Mouse (Mus musculus) CH12F3 (cell line): ENCODE data around the gene Acox2.

ENCODE experiments used
- in situ Hi-C: fragments of 300-500 bp; cut with MboI; formaldehyde crosslinking; loops from 2 replicates; pipeline ENCODE4 v1.14.3; 2020; ENCODE audit warnings: low sequenced_read_pairs

Acox2 gene

DNA sequence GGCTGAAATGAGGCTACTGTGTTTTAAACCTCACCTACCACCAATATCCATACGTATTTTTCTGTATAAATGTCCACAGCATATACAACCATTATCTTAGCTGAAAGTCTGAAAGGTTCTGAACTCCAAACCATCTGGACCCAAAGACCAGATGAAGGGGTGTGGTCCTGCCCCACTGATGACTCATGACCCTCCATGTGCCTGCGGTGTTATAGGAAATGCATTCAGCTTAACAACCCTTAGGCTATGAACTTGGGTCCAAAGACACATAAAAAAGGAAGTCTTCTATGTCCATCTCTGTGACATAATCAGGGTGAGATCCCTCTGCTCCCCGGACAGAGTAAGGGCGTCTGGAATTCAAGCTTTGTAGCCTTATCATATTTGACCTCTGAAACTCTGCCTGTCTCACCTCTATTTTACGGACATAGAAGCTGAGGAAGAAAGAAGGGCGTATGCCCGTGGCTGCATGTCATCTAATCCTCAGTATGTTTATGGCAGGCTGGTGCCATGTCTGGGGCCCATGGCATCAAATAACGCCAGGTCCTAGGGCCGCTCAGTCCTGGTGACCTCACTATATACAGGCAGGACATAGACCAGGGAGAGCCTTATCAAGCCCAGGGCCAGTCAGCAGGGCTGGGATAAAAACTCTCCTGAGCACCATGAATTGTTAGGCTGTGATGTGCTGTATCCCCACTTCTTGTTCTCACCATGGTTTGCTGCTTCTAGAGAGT, 8.8 kb downstream of the Acox2 start:
- in situ Hi-C loops: no loop called here

DNA sequence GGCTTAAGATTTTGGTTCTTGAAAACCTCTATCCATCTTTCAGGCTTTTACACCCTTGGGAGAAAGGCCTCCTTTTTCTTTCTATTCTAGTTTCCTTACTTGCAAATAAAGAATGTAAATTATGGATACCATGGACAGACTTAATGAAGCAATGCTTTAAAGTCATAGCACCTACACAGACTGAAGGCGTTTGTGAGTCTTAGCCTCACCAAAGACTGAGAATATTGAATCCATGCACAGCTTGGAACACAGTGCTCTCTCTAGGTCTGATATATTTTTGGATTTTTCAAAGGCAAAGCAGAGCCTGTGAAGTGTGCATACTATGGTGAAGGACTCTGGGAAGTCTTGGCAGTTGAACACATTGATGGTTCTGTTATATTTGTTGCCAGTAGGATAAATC, 9.9 kb downstream of the Acox2 start:
- in situ Hi-C loops: no loop called here

DNA sequence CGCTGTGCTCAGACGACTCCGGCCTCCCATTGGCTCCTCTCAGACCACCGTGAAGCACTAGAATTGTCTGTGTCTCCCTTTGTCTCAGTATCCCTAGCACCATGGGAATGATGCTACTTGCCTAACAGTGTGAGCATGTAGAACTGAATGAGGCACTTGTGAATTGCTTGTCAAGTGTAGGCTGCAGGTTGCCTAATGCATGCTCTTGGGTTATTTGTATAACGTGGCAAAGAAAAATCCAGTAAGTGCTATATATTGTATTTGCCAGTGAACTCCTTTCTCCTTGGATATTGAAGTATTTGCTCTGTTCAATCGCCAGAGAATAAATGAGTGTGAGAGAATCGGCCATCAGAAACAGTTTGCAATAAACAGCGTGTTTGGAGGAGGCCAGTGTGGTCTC, 12.3 kb downstream of the Acox2 start:
- in situ Hi-C loops: no loop called here

DNA sequence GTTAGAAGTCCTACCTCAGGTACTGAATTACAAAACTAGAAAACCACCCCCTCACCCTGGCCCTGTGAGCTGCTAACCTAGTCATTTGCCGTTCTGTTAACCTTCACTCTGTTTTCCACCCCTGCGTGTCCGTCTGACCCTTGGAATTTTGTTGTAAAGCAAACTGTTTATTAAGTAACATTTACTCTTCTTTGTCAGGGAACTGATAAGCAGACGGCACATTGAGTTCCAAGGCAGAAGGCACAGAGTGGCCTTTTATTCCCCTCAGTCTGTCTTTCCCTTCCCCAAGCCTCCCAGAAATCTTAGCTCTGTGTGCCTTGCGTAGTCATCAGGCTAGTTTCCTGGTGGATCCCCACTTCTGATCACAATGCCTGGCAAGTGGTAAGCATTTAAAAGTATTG, 14.9 kb downstream of the Acox2 start:
- in situ Hi-C loops: no loop called here

DNA sequence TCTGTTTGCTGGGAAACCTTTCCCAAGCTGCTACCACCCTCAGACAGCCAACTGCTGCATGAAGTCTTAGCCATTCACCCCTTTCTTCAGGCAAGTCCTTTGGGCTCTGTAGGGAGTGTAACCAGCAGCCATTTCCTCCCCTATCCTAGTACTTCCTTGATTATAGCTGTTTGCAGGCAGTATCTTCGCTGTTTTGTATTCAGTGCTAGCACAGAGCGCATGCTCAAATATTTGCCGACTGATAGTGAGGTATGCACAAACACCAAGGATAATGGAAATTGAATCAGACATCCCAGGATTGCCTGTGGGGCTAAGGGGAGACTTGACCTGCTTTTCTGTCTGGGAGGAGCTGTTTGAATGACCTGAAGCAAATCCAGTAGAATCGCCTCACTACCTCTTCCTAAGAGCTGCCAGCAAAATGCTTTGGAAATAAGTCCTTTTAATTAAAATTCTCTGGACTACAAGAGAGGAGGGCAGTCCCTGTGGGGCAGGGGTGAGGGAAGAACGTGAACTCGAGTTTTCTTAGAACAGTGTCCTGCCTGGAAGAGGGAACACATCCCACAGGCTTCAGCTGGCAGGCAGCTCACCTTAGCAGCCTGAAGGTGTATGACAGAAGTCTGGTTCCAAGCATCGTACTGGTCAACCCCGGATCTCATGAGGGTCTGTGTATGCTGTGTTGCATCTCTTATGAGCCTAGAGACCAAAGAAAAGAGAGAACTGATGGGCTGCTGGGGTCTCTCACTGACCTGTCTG, 15.8 kb downstream of the Acox2 start:
- in situ Hi-C loops: no loop called here

DNA sequence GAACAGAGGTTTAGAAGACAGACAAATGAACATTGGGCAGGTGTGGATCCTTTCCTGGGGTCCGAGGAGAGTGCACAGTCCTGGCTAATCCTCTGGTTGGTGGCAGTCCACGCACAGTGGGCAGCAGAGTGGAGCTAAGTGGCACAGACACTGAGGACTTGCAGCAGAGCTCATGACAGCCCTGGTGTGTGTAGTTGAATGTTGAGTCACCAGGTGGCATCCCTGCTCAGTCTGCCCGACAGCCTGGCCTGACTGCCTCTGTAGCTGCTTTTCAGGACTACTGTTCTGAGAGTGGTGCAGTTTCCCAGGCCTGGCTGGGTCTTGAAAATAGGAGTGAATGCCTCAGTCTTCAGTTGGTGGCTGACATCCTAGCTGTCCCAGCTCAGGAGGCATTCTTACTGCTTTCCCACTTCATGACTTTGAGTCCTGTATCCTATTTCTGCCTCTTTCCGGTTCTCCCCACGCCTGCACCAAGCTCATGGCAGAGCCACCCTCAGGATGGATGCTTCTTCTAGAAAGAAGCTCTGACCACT, 16.7 kb downstream of the Acox2 start:
- in situ Hi-C loops: no loop called here

DNA sequence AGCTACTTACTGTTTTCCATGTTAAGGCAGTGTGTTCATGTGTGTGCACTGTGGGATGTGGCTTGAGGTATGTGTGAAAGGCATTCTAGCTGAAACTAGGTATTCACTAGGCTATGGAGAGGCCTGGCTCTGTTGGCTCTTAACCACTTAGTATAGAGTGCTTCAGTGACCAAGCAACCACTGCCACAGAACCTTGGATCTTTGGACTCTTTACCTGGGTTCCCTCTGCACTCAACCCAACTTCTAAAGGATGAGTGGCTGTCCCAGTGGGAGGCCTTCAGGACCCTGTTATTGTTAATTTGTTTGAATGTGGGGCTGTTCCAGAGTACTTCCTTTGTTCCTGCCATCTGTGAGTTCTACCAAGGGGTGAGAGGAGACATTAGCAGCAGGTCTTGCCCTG, 17.3 kb downstream of the Acox2 start:
- in situ Hi-C loops: no loop called here

DNA sequence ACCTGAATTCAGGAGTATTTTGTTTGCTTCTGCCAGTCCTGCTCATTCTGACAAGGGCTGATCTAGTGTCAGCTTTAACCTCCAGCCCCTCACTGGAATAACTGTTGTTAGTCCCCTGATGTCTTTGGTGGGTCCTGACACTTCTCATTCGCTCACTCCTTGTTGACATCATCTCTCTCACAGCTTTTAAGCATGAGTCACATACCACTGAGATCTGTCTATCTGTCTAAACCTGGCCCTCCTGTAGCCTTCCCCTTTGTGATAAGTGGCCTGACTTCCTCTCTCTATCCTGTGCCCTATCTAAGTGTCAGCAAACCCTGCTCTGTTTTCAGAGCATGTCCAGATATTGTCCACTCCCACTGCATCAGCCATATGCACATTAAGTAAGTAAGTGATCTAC, 25.9 kb downstream of the Acox2 start:
- in situ Hi-C loops: no loop called here

DNA sequence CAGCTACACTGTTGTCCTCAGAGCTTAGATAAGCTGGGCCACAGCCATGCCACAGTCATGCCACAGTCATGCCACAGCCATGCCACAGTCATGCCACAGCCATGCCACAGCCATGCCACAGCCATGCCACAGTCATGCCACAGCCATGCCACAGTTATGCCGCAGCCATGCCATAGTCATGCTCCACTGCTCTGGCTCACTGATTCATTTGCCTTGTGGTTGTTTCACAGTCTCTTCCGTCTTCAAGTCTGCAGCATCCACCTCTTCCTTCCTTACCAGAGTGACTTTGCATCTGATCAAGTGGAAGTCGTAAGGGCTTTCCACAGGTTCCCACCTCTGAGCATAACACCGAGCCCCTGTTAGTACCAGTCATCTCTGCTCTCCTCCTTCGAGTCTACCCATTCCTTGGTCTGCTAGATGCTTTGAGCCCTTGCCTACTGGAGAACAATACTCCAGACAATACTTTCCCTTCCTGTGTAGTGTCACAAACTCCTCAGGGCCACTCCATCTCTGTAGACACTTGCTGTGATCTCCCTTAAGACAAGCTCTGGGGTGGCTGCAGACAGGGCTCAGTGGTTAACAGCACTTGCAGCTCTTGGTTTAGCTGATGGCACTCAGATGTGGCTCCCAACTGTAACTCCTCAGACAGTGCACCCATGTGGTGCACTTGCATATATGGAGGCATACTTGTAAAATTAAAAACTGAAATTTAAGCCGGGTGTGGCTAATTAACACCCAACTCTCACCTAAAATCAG, 26.8 kb downstream of the Acox2 start:
- in situ Hi-C loops: no loop called here

DNA sequence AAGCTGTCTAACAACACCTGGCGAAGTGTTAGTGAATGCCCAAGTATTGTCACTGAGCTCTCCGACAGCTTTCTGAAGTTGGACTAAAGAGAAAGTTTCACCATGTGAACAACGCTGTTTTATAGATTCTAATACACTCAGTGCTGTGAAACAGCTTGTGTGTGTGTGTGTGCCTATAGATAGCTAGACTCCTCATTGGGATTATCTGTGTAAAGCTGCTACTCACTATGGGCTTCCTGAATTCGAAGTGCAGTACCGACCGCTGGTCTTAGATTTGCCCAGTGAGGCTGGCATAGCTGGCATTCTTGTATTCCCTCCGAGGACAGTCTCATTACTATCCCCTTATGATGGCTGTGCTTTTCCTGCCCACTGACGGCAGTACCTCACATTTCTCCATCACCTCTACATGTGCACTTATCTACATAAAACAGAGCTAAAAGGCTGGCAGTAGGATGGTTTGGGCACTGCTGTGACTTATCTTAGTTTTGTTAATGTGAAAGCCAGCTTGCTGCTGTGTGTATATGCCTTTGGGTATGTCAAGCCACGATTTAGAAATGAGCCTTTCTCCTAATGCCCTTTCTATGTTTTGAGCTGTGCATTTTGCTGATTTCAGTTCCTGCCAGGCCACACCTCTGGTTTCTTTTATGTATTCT, 29.7 kb downstream of the Acox2 start:
- in situ Hi-C loops: no loop called here

DNA sequence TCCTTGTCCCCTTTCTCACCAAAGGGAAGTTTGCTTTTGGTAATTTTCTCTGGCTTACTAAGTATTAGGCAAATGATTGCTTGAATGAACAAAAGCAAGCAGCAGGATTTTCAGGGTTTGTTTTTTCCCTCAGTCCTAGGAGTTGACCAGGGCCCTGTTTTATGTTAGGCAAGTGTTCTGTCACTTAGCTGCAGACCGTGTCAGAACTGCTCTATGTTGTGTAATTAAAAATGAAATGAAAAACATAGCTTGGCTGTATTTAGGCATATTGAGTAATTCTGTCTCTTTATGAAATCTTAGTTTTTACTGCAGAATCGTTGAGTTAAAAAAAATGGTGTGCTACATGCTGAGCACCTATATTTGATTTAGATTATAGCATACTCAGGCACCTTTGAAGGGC, 34.3 kb downstream of the Acox2 start:
- in situ Hi-C loops: no loop called here

DNA sequence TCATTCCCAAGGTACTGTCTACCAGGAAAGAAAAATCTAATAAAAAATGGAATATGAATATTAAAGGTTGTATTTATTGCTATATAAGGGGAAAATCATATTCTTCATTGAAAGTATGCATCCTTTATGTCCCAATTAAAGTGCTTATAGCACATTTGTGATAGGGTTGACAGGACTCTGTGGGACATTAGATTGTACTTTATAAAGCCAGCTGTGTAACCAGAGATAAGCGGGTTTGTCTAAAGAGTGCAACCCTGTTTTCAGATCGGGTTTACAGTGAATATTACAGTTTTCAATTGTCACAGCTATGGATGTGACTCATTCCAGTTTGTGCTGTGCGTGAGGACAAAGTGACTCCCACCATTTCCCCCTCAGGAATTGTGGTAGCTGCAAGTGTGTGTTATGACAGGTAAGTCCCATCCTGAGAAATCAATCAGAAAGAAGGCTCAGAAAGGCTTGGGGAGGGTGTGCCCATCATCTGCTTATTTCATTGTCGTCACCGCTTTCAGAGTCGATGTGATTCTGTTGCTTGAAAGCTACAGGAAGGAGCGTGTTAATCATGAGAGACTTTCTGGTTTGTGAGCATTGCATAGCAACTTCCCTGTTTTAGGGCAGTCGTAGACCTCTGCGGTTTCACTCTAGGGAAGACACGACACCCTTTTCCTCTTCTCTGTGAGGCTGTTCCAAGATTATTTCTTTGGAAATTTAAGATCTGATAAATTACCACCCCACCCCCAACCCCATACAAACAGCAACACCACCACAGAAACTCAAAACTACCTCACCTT, 35.5 kb downstream of the Acox2 start:
- in situ Hi-C loops: no loop called here

DNA sequence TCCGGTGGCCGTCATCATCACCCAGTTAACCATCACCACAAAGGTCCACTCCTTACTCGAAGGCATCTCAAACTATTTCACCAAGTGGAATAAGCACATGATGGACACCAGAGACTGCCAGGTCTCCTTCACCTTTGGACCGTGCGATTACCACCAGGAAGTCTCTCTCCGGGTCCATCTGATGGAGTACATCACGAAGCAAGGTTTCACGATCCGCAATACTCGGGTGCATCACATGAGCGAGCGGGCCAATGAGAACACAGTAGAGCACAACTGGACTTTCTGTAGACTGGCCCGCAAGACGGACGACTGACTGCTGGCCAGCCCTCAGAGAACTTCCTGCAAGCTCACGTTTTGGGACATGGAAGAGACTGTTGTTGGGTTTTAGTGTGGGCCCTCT, 36.6 kb downstream of the Acox2 start:
- in situ Hi-C loops: no loop called here

DNA sequence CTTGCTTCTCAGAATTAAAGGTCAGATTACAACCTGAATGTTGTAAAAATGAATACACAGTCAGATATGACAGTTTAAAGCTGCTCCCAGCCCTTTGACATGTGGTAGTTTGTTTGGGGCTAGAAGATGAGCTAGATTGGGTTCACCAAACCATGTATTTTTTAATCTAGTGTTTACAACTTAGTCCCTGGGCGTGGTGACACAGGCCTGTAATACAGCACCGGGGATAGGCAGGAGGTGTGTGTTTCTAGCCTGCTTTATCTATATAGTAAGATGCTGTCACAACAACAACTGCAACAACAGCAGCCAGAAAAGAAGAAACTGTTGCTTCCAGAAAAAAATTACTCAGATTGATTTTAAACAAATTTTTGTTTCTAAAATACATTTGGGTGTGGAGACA, 38.2 kb downstream of the Acox2 start:
- in situ Hi-C loops: no loop called here

DNA sequence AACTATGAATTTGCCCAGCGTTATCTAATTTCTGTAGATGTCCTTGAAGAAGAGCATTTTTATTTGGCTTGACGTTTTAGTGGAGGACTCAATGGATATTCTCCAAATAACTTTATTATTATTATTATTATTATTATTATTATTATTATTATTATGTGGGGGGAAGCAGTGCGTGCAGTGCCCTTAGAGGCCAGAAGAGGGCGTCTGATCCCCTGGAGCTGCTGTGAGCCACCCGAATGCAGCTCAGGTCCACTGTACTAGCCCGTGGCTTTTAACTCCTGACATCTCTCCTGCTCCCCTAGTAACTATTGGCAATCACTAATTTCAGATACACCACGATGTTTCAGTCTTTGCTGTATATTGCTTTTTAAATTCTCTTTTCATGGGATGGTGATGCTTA, 38.8 kb downstream of the Acox2 start:
- in situ Hi-C loops: no loop called here

DNA sequence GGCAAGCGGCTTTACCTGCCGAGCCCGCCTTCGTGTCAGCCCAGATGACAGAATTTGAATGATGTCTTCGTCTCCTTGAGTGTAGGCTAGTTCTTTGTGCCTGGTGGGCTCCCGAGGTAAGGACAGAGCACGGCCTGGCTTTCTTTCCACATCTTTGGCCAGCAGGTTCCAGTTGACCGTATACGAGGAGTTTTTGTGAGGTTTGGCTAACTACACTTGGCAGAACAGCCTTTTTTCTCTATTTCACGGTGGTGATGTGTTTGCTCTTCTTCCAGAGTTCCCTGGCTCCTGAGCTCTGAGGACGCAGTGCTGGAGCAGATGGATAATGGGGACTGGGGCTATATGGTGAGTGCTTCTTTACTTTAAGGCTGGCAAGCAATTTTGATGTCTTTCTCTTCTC, 39.3 kb downstream of the Acox2 start:
- in situ Hi-C loops: no loop called here

DNA sequence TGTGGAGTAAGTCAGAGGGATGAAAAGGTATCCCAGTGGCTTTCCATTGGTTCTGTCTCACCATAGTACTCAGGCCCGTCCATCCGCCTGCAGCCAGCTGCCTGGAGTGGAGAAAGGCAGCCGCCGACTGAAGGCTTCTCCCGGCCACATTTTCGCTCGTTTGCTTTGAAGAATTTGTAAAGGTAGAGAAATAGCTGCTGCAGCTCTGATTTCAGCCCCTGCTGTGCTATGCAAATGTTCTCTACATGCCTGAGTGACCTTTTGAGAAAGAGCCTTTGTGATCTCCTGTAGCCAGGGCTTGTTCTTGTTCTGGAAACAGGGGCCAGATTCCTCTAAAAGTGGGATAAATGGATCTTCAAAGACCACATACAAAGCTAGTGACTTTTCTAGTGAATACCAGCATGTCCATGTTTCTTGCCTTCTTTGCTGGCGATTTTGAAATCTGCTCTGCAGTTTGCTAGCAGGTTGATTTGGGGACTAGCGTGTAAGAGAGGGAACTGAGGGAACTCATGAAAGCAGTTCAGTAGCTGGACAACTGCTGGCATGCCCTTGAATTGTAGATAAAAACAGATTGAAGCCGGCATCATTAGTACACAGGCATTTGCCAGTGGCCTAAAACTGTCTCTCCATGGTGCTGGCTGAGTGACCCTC, 40.3 kb downstream of the Acox2 start:
- in situ Hi-C loops: no loop called here

DNA sequence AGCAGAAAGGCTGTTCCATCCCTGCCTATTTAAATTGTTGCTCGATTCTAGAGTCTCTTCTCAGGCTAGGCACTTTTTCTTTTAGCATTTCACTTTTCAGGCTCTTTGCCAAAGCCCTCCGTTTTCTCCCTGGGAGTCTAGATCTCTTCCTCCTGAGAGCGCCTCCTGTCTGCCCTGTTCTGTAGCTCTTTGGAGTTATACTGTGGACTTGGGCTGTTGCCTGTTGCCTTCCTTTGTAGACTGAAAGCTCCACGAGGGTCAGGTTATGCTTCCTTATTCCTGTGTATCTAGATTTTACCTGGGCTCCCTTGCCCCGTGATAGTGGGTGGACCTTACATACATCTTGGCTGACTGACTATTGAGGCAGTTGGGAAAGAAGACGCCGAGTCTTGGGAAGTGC, 40.9 kb downstream of the Acox2 start:
- in situ Hi-C loops: no loop called here

DNA sequence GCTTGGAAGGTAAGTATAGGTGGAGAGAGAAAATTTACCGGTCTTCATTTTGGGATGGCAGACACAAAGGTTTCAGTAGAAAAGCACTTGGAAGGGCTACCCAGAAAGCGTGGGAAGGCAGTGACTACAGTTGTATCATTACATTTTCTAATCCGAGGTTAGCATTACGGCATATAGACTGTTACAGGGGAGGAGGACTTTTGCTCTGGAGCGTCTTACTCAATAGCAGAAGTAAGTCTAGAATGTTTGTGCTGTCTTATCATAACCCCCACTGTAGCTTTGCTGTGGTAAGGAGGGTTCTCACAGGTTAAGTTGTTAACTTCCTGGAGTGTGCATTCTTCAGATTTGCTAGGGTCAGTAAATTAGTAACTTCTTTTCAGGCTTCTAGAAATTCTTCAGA, 43.1 kb downstream of the Acox2 start:
- in situ Hi-C loops: no loop called here

DNA sequence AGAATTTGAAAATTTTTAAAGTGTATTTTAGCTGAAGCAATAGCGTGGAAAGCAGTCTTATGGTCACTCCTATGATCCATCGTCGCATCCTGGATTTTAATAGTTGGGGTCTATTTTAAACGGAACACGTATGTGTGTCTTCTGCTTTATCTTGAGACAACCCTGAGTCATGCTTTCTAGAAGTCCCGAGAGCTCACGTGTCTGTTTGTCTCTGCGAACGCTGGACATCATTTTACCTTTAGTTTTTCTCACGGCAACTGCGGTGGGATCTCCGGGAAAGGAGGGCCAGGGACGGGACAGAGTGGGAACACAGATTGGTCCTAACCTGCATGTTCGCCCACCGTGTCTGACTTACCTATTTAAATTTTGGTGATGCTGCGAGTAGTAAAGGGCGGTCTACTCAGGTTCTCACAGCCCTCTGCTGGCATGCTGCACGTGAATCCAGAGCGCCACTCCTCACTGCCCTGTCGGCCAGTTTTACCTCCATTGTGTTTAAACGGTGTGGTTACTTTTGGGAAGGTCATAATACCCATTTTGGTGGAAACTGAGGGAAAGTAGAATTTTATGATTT, 43.9 kb downstream of the Acox2 start:
- in situ Hi-C loops: no loop called here
